Mouse (Mus musculus): ENCODE results near the gene Ninj2. TPM values are rescaled to one million over a fixed set of nuclear protein-coding genes. Genes with fewer than 3 reads are reported as not detected.

Ninj2 gene
- polyA plus RNA-seq, 1 experiment from 2014 or later: not detected

DNA sequence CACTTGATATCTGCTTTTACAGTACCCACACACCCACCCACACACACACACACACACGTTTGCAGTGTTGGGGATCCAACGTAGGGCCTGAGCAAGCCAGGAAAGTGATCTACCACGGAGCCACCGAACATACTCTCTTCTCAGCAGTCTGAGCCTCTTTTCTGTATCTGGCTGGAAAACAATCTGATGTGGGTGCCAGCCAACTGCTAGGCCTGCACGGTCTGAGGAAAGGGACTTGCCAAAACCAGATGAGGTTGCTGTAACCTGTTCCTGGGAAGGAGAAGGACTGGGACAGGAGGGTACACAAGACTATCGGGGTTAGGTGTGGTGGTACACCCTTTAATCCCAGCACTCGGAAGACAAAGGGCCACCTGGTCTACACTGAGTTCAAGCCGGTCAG lies 150.1 kb downstream of the Ninj2 start:
- Histone ChIP-seq H3K27ac (replicated peaks in 1 of 2; ENCODE audit: control insufficient read depth in 1 of 2, insufficient read depth in 1 of 2, low read depth in 2 of 2, low read length in 2 of 2) (no peak overlapping the region), H3K4me3 (ENCODE audit: control insufficient read depth in 1 of 2, insufficient read depth in 1 of 2, low read depth in 1 of 2, low read length in 2 of 2) (no peak overlapping the region), H3K4me1 (ENCODE audit: control insufficient read depth in 2 of 2, insufficient read depth in 2 of 2, low read length in 2 of 2) (no peaks in the 10 kb centered on the region), H3K27me3 (ENCODE audit: control insufficient read depth, insufficient read depth, low read length) (no peaks in the 10 kb centered on the region), H3K9me3 (ENCODE audit: control insufficient read depth, low read length) (no peaks in the 10 kb centered on the region), H3K36me3 (ENCODE audit: control insufficient read depth, insufficient read depth, low read length) (no peaks in the 10 kb centered on the region), H3K9ac (ENCODE audit: low read length) (no peak overlapping the region), H3K4me2 (ENCODE audit: low read length) (no peak overlapping the region)
- 0 out of 2 replicates have a peak, but pooled peaks have one; percentile 3 for ATAC-seq (ENCODE audit: insufficient number of reproducible peaks, insufficient read depth, low FRiP score, low read depth)
- WGBS: 64% methylated on average over 8 of the region's 8 CpGs

DNA sequence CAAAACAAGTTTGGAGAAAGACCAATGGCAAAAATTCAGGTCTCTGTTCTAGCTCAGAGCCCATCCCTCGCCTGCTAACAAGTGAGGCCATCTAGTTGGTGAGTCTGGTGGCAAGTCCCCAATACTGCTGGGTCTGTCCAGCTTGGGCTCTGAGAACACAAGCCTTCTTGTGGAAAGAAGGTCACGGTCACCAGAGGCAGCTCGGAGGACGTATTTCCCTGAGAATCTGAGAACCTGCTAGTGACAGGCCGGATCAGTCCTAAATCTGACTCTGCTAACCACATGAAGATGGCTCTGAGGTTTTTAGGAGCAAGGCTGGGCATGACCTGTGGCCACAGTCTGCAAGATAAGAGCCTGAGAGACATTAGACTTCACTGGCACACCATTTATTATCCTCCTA lies 153.5 kb downstream of the Ninj2 start:
- Histone ChIP-seq H3K4me1 (ENCODE audit: control insufficient read depth in 2 of 2, insufficient read depth in 2 of 2, low read length in 2 of 2) (no peaks in the 10 kb centered on the region), H3K27ac (replicated peaks in 1 of 2; ENCODE audit: control insufficient read depth in 1 of 2, insufficient read depth in 1 of 2, low read depth in 2 of 2, low read length in 2 of 2) (no peak overlapping the region), H3K9me3 (ENCODE audit: control insufficient read depth, low read length) (no peaks in the 10 kb centered on the region), H3K27me3 (ENCODE audit: control insufficient read depth, insufficient read depth, low read length) (no peaks in the 10 kb centered on the region), H3K9ac (ENCODE audit: low read length) (no peak overlapping the region), H3K36me3 (ENCODE audit: control insufficient read depth, insufficient read depth, low read length) (no peaks in the 10 kb centered on the region), H3K4me3 (ENCODE audit: control insufficient read depth in 1 of 2, insufficient read depth in 1 of 2, low read depth in 1 of 2, low read length in 2 of 2) (no peak overlapping the region), H3K4me2 (ENCODE audit: low read length) (no peak overlapping the region)
- no peak for ATAC-seq (ENCODE audit: insufficient number of reproducible peaks, insufficient read depth, low FRiP score, low read depth)
- 80% methylated on average over 5 of the region's 5 CpGs for WGBS

GRCm38 (mm10) chr6:120249831-120250230 lies 156.7 kb downstream of the Ninj2 start:
- no peak overlapping the region for H3K4me2 ChIP-seq (ENCODE audit: low read length)
- WGBS: 73% methylated on average over 5 of the region's 5 CpGs
- no peak for ATAC-seq (ENCODE audit: insufficient number of reproducible peaks, insufficient read depth, low FRiP score, low read depth)
- no peak overlapping the region for H3K4me3 ChIP-seq (ENCODE audit: control insufficient read depth in 1 of 2, insufficient read depth in 1 of 2, low read depth in 1 of 2, low read length in 2 of 2)
- H3K9ac ChIP-seq (ENCODE audit: low read length): no peak overlapping the region
- no peak overlapping the region for H3K27ac ChIP-seq (replicated peaks in 1 of 2; ENCODE audit: control insufficient read depth in 1 of 2, insufficient read depth in 1 of 2, low read depth in 2 of 2, low read length in 2 of 2)
- no peaks in the 10 kb centered on the region for H3K4me1 ChIP-seq (ENCODE audit: control insufficient read depth in 2 of 2, insufficient read depth in 2 of 2, low read length in 2 of 2)
- H3K36me3 ChIP-seq (ENCODE audit: control insufficient read depth, insufficient read depth, low read length): no peaks in the 10 kb centered on the region
- H3K27me3 ChIP-seq (ENCODE audit: control insufficient read depth, insufficient read depth, low read length): no peaks in the 10 kb centered on the region
- H3K9me3 ChIP-seq (ENCODE audit: control insufficient read depth, low read length): no peaks in the 10 kb centered on the region

Other genes with a start within 250 kb of the Ninj2 start
- 20.0 and 21.7 TPM in 2 replicates for gene Erc1, start 245.2 kb upstream of the Ninj2 start, polyA plus RNA-seq (2014; fragmentation: Nextera tagmentation; extraction: Ambion mirVana)
- gene Rad52, start 190.7 kb upstream of the Ninj2 start, polyA plus RNA-seq (2014; fragmentation: Nextera tagmentation; extraction: Ambion mirVana): 13.0 and 13.7 TPM in 2 replicates
- gene Wnk1, start 54.7 kb upstream of the Ninj2 start, polyA plus RNA-seq (2014; fragmentation: Nextera tagmentation; extraction: Ambion mirVana): 86.0 and 94.9 TPM in 2 replicates
- gene D330020A13Rik, start 201.0 kb downstream of the Ninj2 start, polyA plus RNA-seq (2014; fragmentation: Nextera tagmentation; extraction: Ambion mirVana): 0.30 and 0.35 TPM in 2 replicates
- gene B4galnt3, start 201.2 kb downstream of the Ninj2 start, polyA plus RNA-seq (2014; fragmentation: Nextera tagmentation; extraction: Ambion mirVana): 0.19 and 0.26 TPM in 2 replicates